ENCODE assay signal across 8 mouse cellular contexts in genomic region chr5:31697644-31698296, GRCm38 (mm10). TPM values are rescaled to one million over a fixed set of nuclear protein-coding genes. Genes with fewer than 3 reads are reported as not detected.
DNase-seq lines count a peak whose midpoint lies in the region; ATAC-seq and TF ChIP-seq lines count a peak whose summit lies in the region.

TSS of gene Babam2 (plus strand) at chr5:31697684.

- H3K36me3 ChIP-seq in hindbrain, embryonic 10.5 days = 0 out of 2 replicates have a peak, but pooled peaks cover 3% of the 10 kb centered on the region
- H3K36me3 ChIP-seq in lung, postnatal 0 days (ENCODE audit: insufficient read depth, low read length) = no peaks in the 10 kb centered on the region

- H3K27me3 ChIP-seq in hindbrain, embryonic 10.5 days (ENCODE audit: insufficient read depth, poor library complexity, severe bottlenecking) = no peaks in the 10 kb centered on the region
- no peaks in the 10 kb centered on the region for H3K27me3 ChIP-seq in lung, postnatal 0 days (replicated peaks; ENCODE audit: insufficient read depth, low read length)

- H3K4me1 ChIP-seq in hindbrain, embryonic 10.5 days (replicated peaks) = peaks cover 8% of the 10 kb centered on the region
- no peaks in the 10 kb centered on the region for H3K4me1 ChIP-seq in lung, postnatal 0 days (ENCODE audit: insufficient read depth, low read depth, low read length)

- peak; percentile 87 for ATAC-seq in frontal cortex, adult (ENCODE audit: low TSS enrichment)
- ATAC-seq in lung, postnatal 0 days = peak; percentile 94

- no peak for TF ChIP-seq EP300 in lung, postnatal 0 days (IDR thresholded peaks at IDR 0.05)

- peak; percentile 70 for DNase-seq in MEL-GATA-1-ER (ENCODE audit: extremely low read depth, low read depth)
- peak; percentile 91 for DNase-seq in cerebellum, adult 8-10 months
- DNase-seq in hindbrain, embryonic 10.5 days (ENCODE audit: low spot score) = peak; percentile 93
- DNase-seq in layer of hippocampus, adult 9-11 months = peak; percentile 89
- DNase-seq in lung, postnatal 0 days (ENCODE audit: low spot score) = peak; percentile 94
- DNase-seq in ovary, postnatal 14 days (ENCODE audit: low spot score) = peak; percentile 87
- peak; percentile 95 for DNase-seq in thymus, postnatal 14 days

- peak within 1 kb of the TSS; percentile 82 for H3K4me3 ChIP-seq in hindbrain, embryonic 10.5 days
- peak within 1 kb of the TSS; percentile 76 for H3K4me3 ChIP-seq in lung, postnatal 0 days (ENCODE audit: low read depth, low read length)

- H3K9me3 ChIP-seq in hindbrain, embryonic 10.5 days = no peaks in the 10 kb centered on the region
- H3K9me3 ChIP-seq in lung, postnatal 0 days (ENCODE audit: low read length) = no peaks in the 10 kb centered on the region

- under 1% methylated on average over 71 of the region's 71 CpGs for WGBS in hindbrain, embryonic 10.5 days
- under 1% methylated on average over 67 of the region's 71 CpGs for WGBS in lung, postnatal 0 days

- H3K27ac ChIP-seq in hindbrain, embryonic 10.5 days = peak within 1 kb of the TSS; percentile 94
- peak within 1 kb of the TSS; percentile 97 for H3K27ac ChIP-seq in lung, postnatal 0 days (ENCODE audit: low read length)

- peak within 1 kb of the TSS; percentile 90 for H3K9ac ChIP-seq in lung, postnatal 0 days (replicated peaks; ENCODE audit: low read depth)

- H3K4me2 ChIP-seq in lung, postnatal 0 days (replicated peaks; ENCODE audit: low read depth, low read length) = peak within 1 kb of the TSS; percentile 75

- TF ChIP-seq CTCF in lung, postnatal 0 days (IDR thresholded peaks at IDR 0.05) = peak; percentile 1; the same call in 1 of the 2 replicates

RNA-seq across cellular contexts. Expression of gene Babam2, which starts in this region (rescaled TPM):
- 36.8 and 48.5 TPM in 2 replicates for polyA plus RNA-seq in hindbrain, embryonic 10.5 days (2016; fragmentation: Nextera tagmentation; extraction: Ambion mirVana)
- polyA plus RNA-seq in lung, postnatal 0 days (2015; fragmentation: Nextera tagmentation; extraction: Ambion mirVana) = 39.4 and 46.5 TPM in 2 replicates

Comparison
In these comparisons a context has a peak if more than half of its experiments do, and no peak if none do; other contexts are left out.
1. Peak in every context shown above with its lines: DNase-seq, ATAC-seq, H3K4me3 ChIP-seq and H3K27ac ChIP-seq.